Mouse (Mus musculus) liver, embryonic 11.5 days (tissue): ENCODE measurements around the gene Rnf24. TPM values are rescaled to one million over a fixed set of nuclear protein-coding genes. Genes with fewer than 3 reads are reported as not detected.
"Not testable (repeated sequence)": the region's sequence is repeated elsewhere in the genome, so short reads cannot be mapped to it uniquely, and the experiment has no call there.

ENCODE experiments used
- ATAC-seq: fragments of 200-750 bp; cut with Nextera tagmentation; replicated peaks from 2 replicates; pipeline ENCODE4 v1.8.0; 2017; ENCODE audit warnings: moderate number of reproducible peaks, mild to moderate bottlenecking, moderate TSS enrichment, moderate library complexity; ENCODE audit not compliant: low FRiP score
- DNase-seq: peaks from one replicate; pipeline ENCODE4 v3.0.0-alpha.2; 2017; ENCODE audit warnings: low spot score
- H3K27ac ChIP-seq: fragments of 300-500 bp; sonication (generic); 2 replicates; pipeline ENCODE4 v1.5.1; 2014; ENCODE audit warnings: mild to moderate bottlenecking, low read depth, low read length, control low read depth
- H3K27me3 ChIP-seq: fragments of 300-500 bp; sonication (generic); replicated peaks from 2 replicates; pipeline ENCODE4 v1.6.1; 2014; ENCODE audit warnings: low read length, mixed read lengths; ENCODE audit not compliant: control insufficient read depth, insufficient read depth
- H3K36me3 ChIP-seq: fragments of 300-500 bp; sonication (generic); 2 replicates; pipeline ENCODE4 v1.6.1; 2014; ENCODE audit warnings: mild to moderate bottlenecking, low read length, moderate library complexity, mixed read lengths; ENCODE audit not compliant: control insufficient read depth, insufficient read depth
- H3K4me1 ChIP-seq: fragments of 300-500 bp; sonication (generic); replicated peaks from 2 replicates; pipeline ENCODE4 v1.6.1; 2014; ENCODE audit warnings: low read length, mixed read lengths; ENCODE audit not compliant: control insufficient read depth, insufficient read depth
- H3K4me2 ChIP-seq: fragments of 300-500 bp; sonication (generic); 2 replicates; pipeline ENCODE4 v1.6.1; 2014; ENCODE audit warnings: mild to moderate bottlenecking, control low read depth, moderate library complexity
- H3K4me3 ChIP-seq: fragments of 300-500 bp; sonication (generic); 2 replicates; pipeline ENCODE4 v1.5.1; 2014; ENCODE audit warnings: low read depth, low read length, control low read depth
- H3K9ac ChIP-seq: fragments of 300-500 bp; sonication (generic); 2 replicates; pipeline ENCODE4 v1.6.1; 2014; ENCODE audit warnings: low read depth, low read length, control low read depth
- H3K9me3 ChIP-seq: fragments of 300-500 bp; sonication (generic); 2 replicates; pipeline ENCODE4 v1.6.1; 2016; ENCODE audit warnings: low read length, inconsistent platforms, mixed read lengths; ENCODE audit not compliant: control insufficient read depth
- WGBS: fragments of 180-500 bp; shearing (Covaris S2); extraction: QIAGEN DNeasy Blood & Tissue Kit; methylation state at CpG from one replicate; pipeline ENCODE4 v1.1.7; 2014; 5-methylcytosine and 5-hydroxymethylcytosine counted together
- polyA plus RNA-seq: library from polyadenylated mRNA; unstranded; fragments of >200 nt; fragmentation: Nextera tagmentation; extraction: Ambion mirVana; gene quantifications from 2 replicates; pipeline ENCODE4 v1.2.1, GENCODE M21; 2014

Gene Rnf24
- polyA plus RNA-seq, 1 experiment from 2014 or later = 1.2 TPM

- Histone ChIP-seq H3K4me3 (no peak overlapping the region), H3K4me2 (no peak overlapping the region), H3K9me3 (no peaks in the 10 kb centered on the region), H3K36me3 (no peaks in the 10 kb centered on the region), H3K9ac (no peak overlapping the region), H3K27me3 (no peaks in the 10 kb centered on the region), H3K27ac (no peak overlapping the region), H3K4me1 (peaks cover 2% of the 10 kb centered on the region; the same call in 1 of the 2 replicates)
- DNase-seq (no peak), ATAC-seq (no peak)
- WGBS = 32% methylated on average over 1 of the region's 1 CpGs
These were observed 29.0 kb downstream of the Rnf24 start for GRCm38 (mm10) chr2:131323675-131324074.

- H3K27ac ChIP-seq, H3K4me3 ChIP-seq, H3K9ac ChIP-seq, DNase-seq, H3K27me3 ChIP-seq, H3K9me3 ChIP-seq, ATAC-seq, H3K4me1 ChIP-seq, H3K36me3 ChIP-seq, H3K4me2 ChIP-seq: not testable (repeated sequence)
- 36% methylated on average over 3 of the region's 3 CpGs for WGBS
These were observed 31.5 kb downstream of the Rnf24 start for GRCm38 (mm10) chr2:131321192-131321591.

- Histone ChIP-seq H3K4me2 (no peak overlapping the region), H3K27ac (no peak overlapping the region), H3K27me3 (no peaks in the 10 kb centered on the region), H3K36me3 (no peaks in the 10 kb centered on the region), H3K4me1 (peaks cover 2% of the 10 kb centered on the region; the same call in 1 of the 2 replicates), H3K4me3 (no peak overlapping the region), H3K9ac (no peak overlapping the region), H3K9me3 (no peaks in the 10 kb centered on the region)
- 85% methylated on average over 6 of the region's 6 CpGs for WGBS
- DNase-seq (no peak), ATAC-seq (no peak)
These were observed 33.3 kb downstream of the Rnf24 start for GRCm38 (mm10) chr2:131319401-131319800.

GRCm38 (mm10) chr2:131316167-131316566 lies 36.5 kb downstream of the Rnf24 start:
- no peak for DNase-seq
- Histone ChIP-seq H3K36me3 (no peaks in the 10 kb centered on the region), H3K4me2 (no peak overlapping the region), H3K9ac (no peak overlapping the region), H3K9me3 (no peaks in the 10 kb centered on the region), H3K4me3 (no peak overlapping the region), H3K27me3 (no peaks in the 10 kb centered on the region), H3K27ac (no peak overlapping the region), H3K4me1 (no peaks in the 10 kb centered on the region; the same call in 1 of the 2 replicates)
- no peak for ATAC-seq
- WGBS = 77% methylated on average over 2 of the region's 2 CpGs

- WGBS = 62% methylated on average over 6 of the region's 6 CpGs
- H3K9ac ChIP-seq = no peak overlapping the region
- H3K4me3 ChIP-seq = no peak overlapping the region
- H3K27me3 ChIP-seq = no peaks in the 10 kb centered on the region
- no peaks in the 10 kb centered on the region for H3K9me3 ChIP-seq
- ATAC-seq = no peak
- no peak overlapping the region for H3K27ac ChIP-seq
- no peak for DNase-seq
- H3K4me2 ChIP-seq = no peak overlapping the region
- no peaks in the 10 kb centered on the region for H3K4me1 ChIP-seq
- no peaks in the 10 kb centered on the region for H3K36me3 ChIP-seq
These were observed 43.4 kb downstream of the Rnf24 start for GRCm38 (mm10) chr2:131309296-131309695.

GRCm38 (mm10) chr2:131307822-131308221 lies 44.9 kb downstream of the Rnf24 start:
- H3K4me1 ChIP-seq = no peaks in the 10 kb centered on the region
- no peaks in the 10 kb centered on the region for H3K9me3 ChIP-seq
- DNase-seq (no peak), ATAC-seq (no peak)
- no peak overlapping the region for H3K9ac ChIP-seq
- no peak overlapping the region for H3K4me3 ChIP-seq
- no peak overlapping the region for H3K4me2 ChIP-seq
- H3K27me3 ChIP-seq = no peaks in the 10 kb centered on the region
- 78% methylated on average over 2 of the region's 2 CpGs for WGBS
- H3K36me3 ChIP-seq = no peaks in the 10 kb centered on the region
- H3K27ac ChIP-seq = no peak overlapping the region

- no peak for ATAC-seq
- H3K4me3 ChIP-seq = no peak overlapping the region
- no peaks in the 10 kb centered on the region for H3K4me1 ChIP-seq
- no peak overlapping the region for H3K27ac ChIP-seq
- H3K27me3 ChIP-seq = no peaks in the 10 kb centered on the region
- no peak overlapping the region for H3K4me2 ChIP-seq
- DNase-seq = no peak
- H3K9ac ChIP-seq = no peak overlapping the region
- 81% methylated on average over 5 of the region's 5 CpGs for WGBS
- H3K9me3 ChIP-seq = no peaks in the 10 kb centered on the region
- H3K36me3 ChIP-seq = no peaks in the 10 kb centered on the region
These were observed 45.3 kb downstream of the Rnf24 start for GRCm38 (mm10) chr2:131307391-131307790.

GRCm38 (mm10) chr2:131305226-131305625 lies 47.5 kb downstream of the Rnf24 start:
- not testable (repeated sequence) for H3K27ac ChIP-seq, H3K9me3 ChIP-seq, DNase-seq, H3K9ac ChIP-seq, H3K27me3 ChIP-seq, H3K4me2 ChIP-seq, H3K4me1 ChIP-seq, ATAC-seq, H3K36me3 ChIP-seq, H3K4me3 ChIP-seq
- 85% methylated on average over 1 of the region's 1 CpGs for WGBS

GRCm38 (mm10) chr2:131304497-131304896 lies 48.2 kb downstream of the Rnf24 start:
- Histone ChIP-seq H3K27me3 (no peaks in the 10 kb centered on the region), H3K4me2 (no peak overlapping the region), H3K36me3 (no peaks in the 10 kb centered on the region), H3K4me3 (no peak overlapping the region), H3K9me3 (no peaks in the 10 kb centered on the region), H3K9ac (no peak overlapping the region), H3K4me1 (no peaks in the 10 kb centered on the region), H3K27ac (no peak overlapping the region)
- ATAC-seq = no peak
- no peak for DNase-seq
- WGBS = 83% methylated on average over 9 of the region's 9 CpGs
